Mouse (Mus musculus) myocyte (in vitro differentiated cells): Measurements from ENCODE around the gene Ltbp3. TPM values are rescaled to one million over a fixed set of nuclear protein-coding genes. Genes with fewer than 3 reads are reported as not detected.
A peak's percentile ranks its signal among the peaks of the same experiment; 100 is the strongest.

Experiments used
- H3K27me3 ChIP-seq: one replicate; pipeline ENCODE4 v1.6.1; 2011; ENCODE audit not compliant: control insufficient read depth, insufficient read depth, insufficient read length
- H3K36me3 ChIP-seq: one replicate; pipeline ENCODE4 v1.6.1; 2011; ENCODE audit not compliant: control insufficient read depth, insufficient read depth
- H3K4me2 ChIP-seq: one replicate; pipeline ENCODE4 v1.6.1; 2011; ENCODE audit warnings: low read depth, control low read depth
- H3K4me3 ChIP-seq: one replicate; pipeline ENCODE4 v1.5.1; 2011; ENCODE audit warnings: mild to moderate bottlenecking, control low read depth, moderate library complexity
- H3K79me2 ChIP-seq: one replicate; pipeline ENCODE4 v1.6.1; 2011; ENCODE audit not compliant: control insufficient read depth, insufficient read depth
- H3ac ChIP-seq: one replicate; pipeline ENCODE4 v1.6.1; 2011; ENCODE audit not compliant: control insufficient read depth, insufficient read length
- CEBPB ChIP-seq: IDR thresholded peaks from 2 replicates; pipeline ENCODE4 v1.6.1; 2011; ENCODE audit warnings: mild to moderate bottlenecking, moderate library complexity; ENCODE audit not compliant: poor library complexity, insufficient read depth, severe bottlenecking
- E2F4 ChIP-seq: IDR thresholded peaks from one replicate; pipeline ENCODE4 v1.6.1; 2011; ENCODE audit warnings: mild to moderate bottlenecking, control low read depth, moderate library complexity; ENCODE audit not compliant: insufficient read depth
- MAX ChIP-seq: IDR thresholded peaks from one replicate; pipeline ENCODE4 v1.6.1; 2011; ENCODE audit warnings: low read depth, mild to moderate bottlenecking, control low read depth
- MYOD1 ChIP-seq, 3 experiments: IDR thresholded peaks; one replicate each; pipeline ENCODE4 v1.6.1; 2011; ENCODE audit warnings: control low read depth in 2 of 3, low read depth in 2 of 3, mild to moderate bottlenecking in 2 of 3, moderate library complexity in 1 of 3; ENCODE audit not compliant: insufficient read length in 2 of 3, control insufficient read depth in 1 of 3
- MYOG ChIP-seq, 3 experiments: IDR thresholded peaks; one replicate each; pipeline ENCODE4 v1.6.1; 2011; ENCODE audit warnings: control low read depth in 2 of 3, low read depth in 2 of 3, mild to moderate bottlenecking in 2 of 3; ENCODE audit not compliant: insufficient read length in 2 of 3, control insufficient read depth in 1 of 3, insufficient read depth in 1 of 3
- POLR2A ChIP-seq: IDR thresholded peaks from one replicate; pipeline ENCODE4 v1.6.1; 2011; ENCODE audit warnings: low read depth, mild to moderate bottlenecking, control low read depth, moderate library complexity; ENCODE audit not compliant: insufficient read length
- POLR2AphosphoS2 ChIP-seq: IDR thresholded peaks from one replicate; pipeline ENCODE4 v1.6.1; 2011; ENCODE audit warnings: low read depth, control low read depth; ENCODE audit not compliant: insufficient read length
- REST ChIP-seq: IDR thresholded peaks from one replicate; pipeline ENCODE4 v1.6.1; 2011; ENCODE audit warnings: mild to moderate bottlenecking, control low read depth, moderate library complexity; ENCODE audit not compliant: insufficient read depth, insufficient read length
- SRF ChIP-seq: IDR thresholded peaks from one replicate; pipeline ENCODE4 v1.6.1; 2011; ENCODE audit warnings: low read depth; ENCODE audit not compliant: control insufficient read depth, insufficient read length
- TCF12 ChIP-seq: IDR thresholded peaks from one replicate; pipeline ENCODE4 v1.6.1; 2011; ENCODE audit warnings: mild to moderate bottlenecking, control low read depth; ENCODE audit not compliant: poor library complexity, insufficient read depth, severe bottlenecking
- TCF3 ChIP-seq: IDR thresholded peaks from one replicate; pipeline ENCODE4 v1.6.1; 2011; ENCODE audit warnings: low read depth, control low read depth; ENCODE audit not compliant: insufficient read length
- USF1 ChIP-seq: IDR thresholded peaks from one replicate; pipeline ENCODE4 v1.6.1; 2011; ENCODE audit warnings: low read depth, mild to moderate bottlenecking, control low read depth, moderate library complexity
- polyA plus RNA-seq: library from polyadenylated mRNA; unstranded; fragments of >200 nt; fragmentation: generic; extraction: Trizol; gene quantifications from one replicate; pipeline ENCODE4 v1.2.1, GENCODE M21; 2012; ENCODE audit warnings: missing spikeins

The Ltbp3 gene
- polyA plus RNA-seq, 1 experiment, result 100 TPM

DNA sequence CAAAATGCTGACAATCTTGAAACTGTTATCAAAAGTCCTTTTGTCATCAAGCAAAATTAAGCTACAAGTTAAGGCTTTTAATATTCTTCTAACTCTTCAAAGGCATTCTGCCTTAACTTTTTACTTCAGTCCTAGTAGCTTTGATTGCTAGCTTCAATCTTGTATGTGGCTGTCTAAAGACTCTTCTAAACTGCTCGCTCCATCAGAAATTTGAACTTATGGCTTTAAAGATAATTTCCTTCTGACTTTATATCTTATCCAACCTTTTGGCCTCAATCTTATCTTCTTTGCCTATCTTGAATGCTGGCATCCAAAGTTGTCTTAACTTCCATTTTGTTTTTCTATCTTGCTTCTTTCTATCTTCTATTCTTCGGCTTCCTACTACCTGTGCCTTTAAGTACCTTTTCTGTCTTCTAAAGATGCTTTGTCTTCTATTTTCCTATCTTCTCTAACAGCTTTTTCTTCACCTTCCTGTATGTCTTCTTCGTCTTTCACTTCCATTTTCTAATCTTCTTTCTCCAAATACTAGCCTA is 60.8 kb downstream of the Ltbp3 start:
- no peak for TF ChIP-seq TCF12
- TF ChIP-seq E2F4, result no peak
- no peak for TF ChIP-seq POLR2A
- no peak for TF ChIP-seq MAX
- TF ChIP-seq SRF, result no peak
- no peak for TF ChIP-seq TCF3
- TF ChIP-seq POLR2AphosphoS2, result no peak
- no peak for TF ChIP-seq CEBPB
- no peak for TF ChIP-seq MYOG (IDR thresholded peaks at IDR 0.05; ENCODE audit: control insufficient read depth in 1 of 3, insufficient read depth in 1 of 3, insufficient read length in 2 of 3, low read depth in 2 of 3)
- no peak for TF ChIP-seq MYOD1 (IDR thresholded peaks at IDR 0.05; ENCODE audit: control insufficient read depth in 1 of 3, insufficient read length in 2 of 3, low read depth in 2 of 3)
- TF ChIP-seq REST, result no peak
- TF ChIP-seq USF1, result no peak
- Histone ChIP-seq H3K79me2 (peaks cover 68% of the 10 kb centered on the region), H3K4me2 (peak overlapping the region; percentile 30), H3ac (peak overlapping the region; percentile 23), H3K27me3 (no peaks in the 10 kb centered on the region), H3K4me3 (peak overlapping the region; percentile 100), H3K36me3 (peaks cover 36% of the 10 kb centered on the region)

DNA sequence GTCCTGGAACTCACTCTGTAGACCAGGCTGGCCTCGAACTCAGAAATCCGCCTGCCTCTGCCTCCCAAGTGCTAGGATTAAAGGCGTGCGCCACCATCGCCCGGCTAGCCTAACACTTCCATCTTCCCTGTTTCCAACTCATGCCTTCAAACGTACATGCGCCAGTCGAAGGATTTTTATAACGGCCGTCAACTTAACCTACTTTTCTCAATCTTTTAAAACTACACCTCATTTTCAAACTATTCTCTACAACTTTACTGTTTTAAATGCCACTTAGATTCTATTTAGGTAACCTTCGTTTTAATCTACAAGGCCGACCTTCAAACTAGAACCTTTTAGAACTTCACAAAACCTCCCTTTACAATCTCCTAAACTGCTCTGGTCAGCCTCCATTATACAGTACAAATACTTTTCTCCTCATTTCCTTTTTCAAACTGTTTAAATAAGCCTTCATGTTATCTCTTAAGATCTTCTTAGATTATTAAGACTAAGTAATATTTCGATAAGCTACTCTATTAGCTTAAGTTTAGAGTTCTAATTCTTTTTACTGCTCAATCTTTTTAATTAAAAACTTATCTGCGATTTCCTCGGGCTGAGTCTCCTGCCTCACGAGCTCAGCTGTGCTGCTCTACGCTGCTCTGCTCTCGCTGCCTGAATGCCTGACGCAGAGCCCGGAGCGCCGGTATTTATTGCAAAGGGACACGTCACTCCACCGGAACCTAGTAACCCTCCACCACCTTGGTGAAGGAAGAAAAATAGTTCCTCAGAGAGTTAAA is 61.5 kb downstream of the Ltbp3 start:
- H3K4me2 ChIP-seq, result peak overlapping the region; percentile 100
- H3ac ChIP-seq, result peak overlapping the region; percentile 71
- peak; percentile 71 for TF ChIP-seq REST
- peak in 1 of 3 experiments; percentile 40 for TF ChIP-seq MYOD1 (IDR thresholded peaks at IDR 0.05; ENCODE audit: control insufficient read depth in 1 of 3, insufficient read length in 2 of 3, low read depth in 2 of 3)
- TF ChIP-seq TCF3, result peak; percentile 41
- peak; percentile 16 for TF ChIP-seq TCF12
- TF ChIP-seq SRF, result no peak
- peak in 1 of 3 experiments; percentile 47 for TF ChIP-seq MYOG (IDR thresholded peaks at IDR 0.05; ENCODE audit: control insufficient read depth in 1 of 3, insufficient read depth in 1 of 3, insufficient read length in 2 of 3, low read depth in 2 of 3)
- peak; percentile 43 for TF ChIP-seq E2F4
- no peak for TF ChIP-seq USF1
- TF ChIP-seq POLR2AphosphoS2, result peak; percentile 100
- TF ChIP-seq MAX, result no peak
- peak; percentile 98 for TF ChIP-seq POLR2A
- 0 out of 2 replicates have a peak, but pooled peaks have one; percentile 5 for TF ChIP-seq CEBPB
- H3K27me3 ChIP-seq, result no peaks in the 10 kb centered on the region
- peaks cover 61% of the 10 kb centered on the region for H3K79me2 ChIP-seq
- H3K36me3 ChIP-seq, result peaks cover 29% of the 10 kb centered on the region
- H3K4me3 ChIP-seq, result peak overlapping the region; percentile 100

DNA sequence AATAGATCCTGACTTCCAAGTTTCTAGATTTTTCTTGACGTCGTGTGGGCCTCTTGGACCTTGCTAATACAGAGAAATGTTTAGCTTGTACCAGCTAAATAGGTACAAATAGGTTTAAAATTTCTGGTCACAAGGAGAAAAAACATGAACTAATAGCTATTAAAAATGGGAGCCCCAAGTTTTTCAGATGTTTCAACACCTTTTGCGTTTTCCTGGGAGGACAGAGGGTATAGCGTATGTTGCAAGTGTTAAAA is 62.0 kb downstream of the Ltbp3 start:
- Histone ChIP-seq H3K4me3 (peak overlapping the region; percentile 100), H3K36me3 (peaks cover 24% of the 10 kb centered on the region), H3K79me2 (peaks cover 56% of the 10 kb centered on the region), H3K27me3 (no peaks in the 10 kb centered on the region), H3K4me2 (peak overlapping the region; percentile 100), H3ac (peak overlapping the region; percentile 71)
- TF ChIP-seq MAX, result no peak
- no peak for TF ChIP-seq REST
- TF ChIP-seq SRF, result no peak
- TF ChIP-seq TCF12, result no peak
- TF ChIP-seq POLR2A, result no peak
- no peak for TF ChIP-seq USF1
- no peak for TF ChIP-seq TCF3
- no peak for TF ChIP-seq CEBPB
- TF ChIP-seq MYOD1 (IDR thresholded peaks at IDR 0.05; ENCODE audit: control insufficient read depth in 1 of 3, insufficient read length in 2 of 3, low read depth in 2 of 3), result no peak

DNA sequence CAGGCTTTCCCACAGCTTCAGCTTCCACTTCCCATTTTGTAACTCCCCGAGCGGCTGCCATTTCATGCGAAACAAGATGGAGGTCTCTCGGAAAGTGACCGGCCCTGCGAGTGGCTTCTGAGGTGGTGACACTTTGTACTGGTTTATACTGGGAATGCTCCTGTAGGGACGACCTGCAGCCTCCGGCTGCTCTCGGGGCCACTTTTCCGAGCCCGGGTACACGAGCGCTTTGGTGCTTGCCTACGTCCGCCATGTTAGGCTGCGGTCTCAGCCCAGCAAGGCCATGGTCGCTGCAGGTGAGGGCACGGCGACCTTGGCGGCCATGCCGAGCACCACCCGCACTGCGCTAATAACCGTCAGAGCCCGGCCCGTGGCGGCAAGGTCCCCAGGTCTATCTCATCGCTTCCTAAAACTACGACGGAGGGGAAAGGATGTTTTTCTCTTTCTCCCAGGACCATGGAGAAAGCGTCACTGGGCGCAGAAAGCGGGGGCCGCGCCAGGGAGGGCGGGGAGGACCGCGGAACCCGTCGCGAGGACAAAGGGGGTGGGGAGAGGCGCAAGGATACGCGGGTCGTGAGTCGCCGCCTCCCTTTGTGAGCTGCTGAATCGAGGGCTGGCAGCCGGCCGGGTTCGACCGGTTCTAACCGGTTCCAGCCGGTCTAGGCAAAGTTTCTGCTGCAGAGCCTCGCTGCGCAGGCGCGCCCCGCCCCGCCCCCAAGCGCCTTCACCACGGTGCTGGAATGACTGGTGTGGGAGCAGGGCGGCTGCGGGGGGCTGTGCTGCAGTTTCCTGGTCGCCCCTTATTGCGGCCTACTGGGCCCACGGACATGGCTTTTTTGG is 62.6 kb downstream of the Ltbp3 start:
- peak overlapping the region; percentile 71 for H3ac ChIP-seq
- peak overlapping the region; percentile 100 for H3K4me3 ChIP-seq
- peaks cover 51% of the 10 kb centered on the region for H3K79me2 ChIP-seq
- H3K36me3 ChIP-seq, result peaks cover 19% of the 10 kb centered on the region
- TF ChIP-seq CEBPB, result no peak
- no peak for TF ChIP-seq SRF
- TF ChIP-seq POLR2AphosphoS2, result peak; percentile 83
- TF ChIP-seq MYOD1 (IDR thresholded peaks at IDR 0.05; ENCODE audit: control insufficient read depth in 1 of 3, insufficient read length in 2 of 3, low read depth in 2 of 3), result peak in 1 of 3 experiments; percentile 55
- peak; percentile 89 for TF ChIP-seq POLR2A
- peak in 1 of 3 experiments; percentile 50 for TF ChIP-seq MYOG (IDR thresholded peaks at IDR 0.05; ENCODE audit: control insufficient read depth in 1 of 3, insufficient read depth in 1 of 3, insufficient read length in 2 of 3, low read depth in 2 of 3)
- no peaks in the 10 kb centered on the region for H3K27me3 ChIP-seq
- peak overlapping the region; percentile 100 for H3K4me2 ChIP-seq
